Mouse (Mus musculus) spleen, adult 12 weeks (tissue): ENCODE results near the gene Kctd2.
A peak's percentile ranks its signal among the peaks of the same experiment; 100 is the strongest.
"Not testable (repeated sequence)": the region's sequence is repeated elsewhere in the genome, so short reads cannot be mapped to it uniquely, and the experiment has no call there.

Source experiments
- DNase-seq: peaks from one replicate; pipeline ENCODE4 v3.0.0; 2022; ENCODE audit warnings: low spot score

Kctd2 gene

DNA sequence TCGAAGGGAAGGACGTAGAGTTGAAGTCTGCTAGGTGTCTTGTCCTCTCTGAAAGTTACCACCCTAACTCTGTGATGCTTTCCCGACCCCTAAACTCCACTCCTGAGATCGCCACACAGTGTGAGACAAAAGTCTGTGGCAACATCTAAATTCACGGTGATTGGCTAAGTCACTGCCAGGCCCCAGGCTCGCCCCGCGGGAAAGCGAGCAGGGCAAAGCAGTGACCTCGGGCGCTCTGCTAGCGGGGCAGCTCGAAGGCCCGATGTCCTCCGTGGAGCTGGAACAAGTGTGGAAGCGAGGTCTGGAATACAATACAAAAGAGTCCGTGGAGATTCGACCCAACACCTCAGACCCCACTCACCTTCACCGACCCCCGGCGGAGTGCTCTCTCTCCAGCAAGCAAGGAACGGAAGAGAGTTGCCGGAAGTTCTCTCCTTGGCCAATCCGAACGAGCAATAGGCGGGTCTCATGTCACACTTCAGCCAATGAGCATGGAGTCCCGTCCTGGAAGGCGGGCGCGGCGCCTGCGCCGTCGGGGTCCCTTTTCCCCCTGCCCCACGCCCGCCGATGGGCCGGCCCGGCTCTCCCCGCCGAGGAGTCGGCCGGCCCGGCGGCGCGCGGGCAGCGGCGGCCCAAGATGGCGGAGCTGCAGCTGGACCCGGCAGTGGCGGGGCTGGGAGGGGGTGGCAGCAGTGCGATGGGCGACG lies at the start of gene Kctd2, which contains the start of gene Atp5h:
TSS of gene Kctd2 (plus strand) at position 598 of the 707 bp plus-strand sequence.
TSS of gene Atp5h (minus strand) at position 432 of the 707 bp plus-strand sequence.
- peak; percentile 92 for DNase-seq

DNA sequence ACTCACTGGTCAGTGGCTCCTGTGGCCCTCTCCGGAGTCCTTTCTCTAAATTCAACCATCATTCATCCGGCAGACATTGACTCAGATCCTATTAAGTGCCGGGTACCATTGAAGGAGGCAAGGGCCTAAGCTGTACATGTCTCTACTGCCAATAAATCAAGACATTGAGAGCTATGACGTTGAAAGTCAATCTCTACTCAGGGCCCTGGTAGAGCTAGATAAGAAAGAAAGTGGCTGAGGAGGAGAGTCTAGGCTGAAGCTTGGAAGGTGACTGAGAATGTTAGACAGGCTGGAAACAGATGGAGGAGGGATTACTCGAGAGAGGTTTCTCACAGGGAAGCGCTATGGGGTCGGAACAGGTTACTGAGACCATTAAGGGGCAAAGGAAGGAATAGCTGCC lies 49.6 kb upstream of the Kctd2 start:
- DNase-seq: no peak

DNA sequence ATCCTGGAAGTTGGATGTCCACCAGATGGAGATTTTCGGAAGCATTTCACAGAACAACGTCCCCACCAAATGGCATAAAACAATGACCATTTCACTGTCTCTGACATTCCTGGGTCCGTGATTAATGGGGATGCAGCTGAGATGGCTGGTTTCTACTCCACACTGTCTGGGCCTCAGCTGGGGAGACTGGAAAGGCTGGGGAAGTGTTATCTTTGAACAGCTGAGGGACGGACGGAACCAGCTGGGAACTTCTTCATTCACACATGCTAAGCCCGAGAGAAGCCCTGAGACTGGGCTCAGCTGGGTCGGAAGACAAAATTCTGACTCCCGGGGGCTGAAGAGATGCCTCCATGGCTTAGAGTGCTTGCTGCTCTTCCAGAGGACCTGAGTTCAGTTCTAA lies 48.6 kb upstream of the Kctd2 start:
- no peak for DNase-seq

DNA sequence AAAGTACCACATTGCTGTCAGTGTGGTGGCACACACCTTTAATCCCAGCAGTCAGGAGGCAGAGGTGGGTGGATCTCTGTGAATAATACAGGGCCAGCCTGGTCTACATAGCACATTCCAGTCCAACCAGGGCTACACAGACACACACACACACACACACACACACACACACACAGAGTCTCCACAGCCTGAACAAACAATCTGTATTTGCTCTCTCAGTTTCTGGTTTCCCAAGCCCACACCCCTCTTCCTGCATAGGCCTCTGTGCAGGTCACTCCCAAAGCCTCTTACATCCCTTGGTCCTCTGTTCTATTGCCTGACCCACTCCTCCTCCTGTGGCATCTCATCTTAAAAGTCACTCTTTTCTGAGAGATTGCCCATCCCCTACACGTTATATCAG lies 47.9 kb upstream of the Kctd2 start:
- DNase-seq: no peak

DNA sequence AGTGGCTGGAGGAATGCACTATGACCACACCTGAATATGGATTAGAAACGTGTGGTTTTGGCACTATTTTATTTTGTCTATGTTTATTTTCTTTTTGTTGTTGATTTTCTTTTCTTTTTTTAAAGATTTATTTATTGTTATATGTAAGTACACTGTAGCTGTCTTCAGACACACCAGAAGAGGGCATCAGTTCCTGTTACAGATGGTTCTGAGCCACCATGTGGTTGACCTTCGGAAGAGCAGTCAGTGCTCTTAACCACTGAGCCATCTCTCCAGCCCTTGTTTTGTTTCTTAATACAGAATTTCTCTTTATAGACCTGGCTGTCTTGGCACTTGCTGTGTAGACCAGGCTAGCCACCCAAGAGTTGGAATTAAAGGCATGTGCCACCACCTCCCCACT lies 47.2 kb upstream of the Kctd2 start:
- DNase-seq: no peak

DNA sequence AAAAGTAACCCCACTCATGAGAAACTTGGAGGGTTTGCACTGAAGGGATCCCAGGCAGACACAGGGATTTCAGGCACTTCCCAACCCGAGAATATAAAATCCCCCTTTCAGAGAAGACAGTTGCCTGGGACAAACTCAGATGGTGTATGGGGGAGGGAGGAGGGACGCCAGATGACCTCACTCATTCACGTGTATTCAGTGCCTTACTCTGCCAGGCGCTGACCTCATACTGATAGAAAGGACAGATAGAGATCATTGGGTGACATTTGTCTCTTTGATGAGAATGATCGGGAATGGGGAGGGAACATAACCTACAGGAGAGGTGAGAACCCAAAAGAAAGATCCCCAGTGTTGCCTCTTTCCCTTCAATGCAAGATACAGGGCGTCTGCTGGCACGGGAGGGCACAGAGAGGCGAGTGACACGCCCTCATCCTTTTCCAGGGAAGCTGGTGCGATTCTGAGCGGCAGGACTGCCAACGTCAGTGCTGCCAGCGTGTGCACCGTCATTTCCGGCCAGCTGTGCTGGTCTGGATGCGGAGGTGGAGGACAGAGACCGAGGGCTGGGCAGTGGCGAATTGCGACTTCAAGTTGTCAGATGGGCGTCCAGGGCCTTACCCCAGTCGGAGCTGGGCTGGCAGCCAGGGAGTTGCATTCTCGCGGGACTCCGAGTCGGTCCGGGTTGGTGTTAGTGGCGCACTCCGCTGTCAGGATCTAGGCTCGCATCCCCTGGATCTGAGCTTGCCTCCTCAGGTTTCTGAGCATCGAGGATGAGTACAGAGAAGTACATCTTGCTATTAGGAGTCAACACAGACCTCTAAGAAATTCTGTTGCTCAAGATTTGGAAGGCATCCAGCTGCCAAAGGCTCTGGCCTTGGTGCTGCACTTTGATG lies 45.9 kb upstream of the Kctd2 start:
- DNase-seq: no peak

DNA sequence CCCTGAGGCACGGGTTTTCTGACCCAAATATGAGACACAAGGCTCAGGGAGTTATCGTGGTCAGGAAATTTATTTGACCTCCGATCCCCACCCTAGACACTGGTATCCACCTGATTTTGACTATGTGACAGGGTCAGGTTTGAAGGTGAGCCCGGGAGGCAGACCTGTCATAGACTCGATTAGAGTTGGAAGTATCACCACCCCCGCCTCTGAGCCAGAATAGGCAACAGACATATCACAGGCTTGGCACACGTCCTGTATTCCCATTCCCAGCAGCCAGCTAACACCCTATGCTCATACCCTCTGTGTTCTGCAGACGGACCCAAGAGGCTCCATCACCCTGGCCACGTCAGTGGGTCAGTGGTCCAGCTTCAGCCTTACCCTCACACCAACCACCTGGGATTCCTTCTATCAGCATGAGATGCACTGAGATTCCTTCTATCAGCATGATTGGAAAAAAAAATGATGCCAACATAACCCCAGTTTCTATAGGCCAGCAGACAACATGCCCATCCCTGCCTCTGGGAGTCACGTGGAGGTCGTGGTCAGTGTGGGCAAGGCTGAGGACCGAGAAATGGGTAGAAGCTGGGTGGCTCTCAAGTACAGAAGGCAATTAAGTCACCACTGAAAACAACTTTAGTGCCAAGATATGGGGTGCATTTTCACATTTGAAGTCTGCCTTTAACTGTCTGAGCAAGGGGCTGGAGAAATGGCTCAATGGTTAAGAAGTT lies 45.1 kb upstream of the Kctd2 start:
- DNase-seq: no peak

DNA sequence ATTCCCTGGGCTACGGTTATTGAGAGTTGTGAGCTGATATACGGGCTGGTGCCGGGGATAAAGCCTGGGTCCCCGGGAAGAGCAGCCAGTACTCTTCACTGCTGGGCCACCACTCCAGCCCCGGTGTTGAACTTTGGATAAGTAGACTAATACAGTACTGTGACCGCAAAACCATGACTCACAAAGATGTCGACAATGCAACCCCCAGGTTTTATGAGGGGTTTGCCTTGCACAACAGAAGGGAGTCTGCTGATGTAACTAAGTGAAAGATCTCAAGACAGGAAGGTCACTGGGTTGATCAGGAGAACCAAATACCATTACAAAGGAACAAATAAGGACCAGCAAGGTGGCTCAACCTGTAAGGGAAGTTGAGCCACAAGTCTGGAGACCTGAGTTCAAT lies 43.2 kb upstream of the Kctd2 start:
- DNase-seq: no peak

DNA sequence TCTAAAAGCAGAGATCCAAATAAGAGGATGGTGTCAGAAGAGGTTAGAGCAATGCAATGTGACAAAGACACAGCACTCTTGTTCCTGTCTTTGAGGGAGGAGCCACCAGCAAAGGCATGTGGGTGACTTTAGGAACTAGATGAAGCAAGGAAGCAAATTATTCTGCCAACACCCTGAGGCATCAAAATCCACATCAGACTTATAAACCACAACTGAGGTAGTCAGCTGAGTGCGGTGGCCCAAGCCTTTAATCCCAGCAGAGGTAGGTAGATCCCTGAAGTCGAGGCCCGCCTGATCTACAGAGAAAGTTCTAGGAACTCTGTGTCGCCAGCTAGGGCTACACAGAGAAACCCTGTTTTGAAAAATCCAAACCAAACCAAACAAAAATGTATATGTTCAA lies 42.7 kb upstream of the Kctd2 start:
- no peak for DNase-seq

DNA sequence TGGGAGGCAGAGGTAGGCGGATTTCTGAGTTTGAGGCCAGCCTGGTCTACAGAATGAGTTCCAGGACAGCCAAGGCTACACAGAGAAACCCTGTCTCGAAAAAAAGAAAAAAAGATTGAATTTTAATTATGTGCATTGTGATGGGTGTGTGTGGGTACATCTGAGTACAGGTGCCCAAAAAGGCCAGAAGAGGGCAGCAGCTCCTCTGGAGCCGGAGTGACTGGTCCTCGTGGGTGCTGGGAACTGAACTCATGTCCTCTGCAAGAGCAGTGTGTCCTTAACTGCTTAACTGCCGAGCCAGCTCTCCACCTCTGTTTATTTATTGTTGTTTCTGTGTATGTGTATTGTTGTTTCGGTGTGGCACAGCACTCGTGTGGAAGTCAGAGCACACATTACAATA lies 42.1 kb upstream of the Kctd2 start:
- DNase-seq: no peak

DNA sequence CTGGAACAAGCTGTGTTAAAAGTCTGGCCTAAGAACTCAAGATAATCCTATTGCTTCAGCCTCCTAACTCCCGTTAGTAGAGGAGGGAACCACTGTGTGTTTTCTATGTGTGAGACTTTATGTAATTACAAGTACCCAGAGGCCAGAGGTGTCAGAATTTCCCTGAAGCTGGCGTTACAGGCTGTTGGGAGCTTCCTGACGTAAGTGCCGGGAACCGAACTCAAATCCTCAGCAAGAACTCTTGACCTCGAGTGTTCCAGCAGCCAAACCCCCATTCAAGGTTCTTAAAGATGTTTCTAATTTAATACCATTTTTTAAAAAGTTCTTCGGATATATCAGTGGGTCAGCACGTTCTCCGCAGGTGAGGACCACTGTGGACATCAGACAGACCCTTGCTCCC lies 38.7 kb upstream of the Kctd2 start:
- DNase-seq: no peak

DNA sequence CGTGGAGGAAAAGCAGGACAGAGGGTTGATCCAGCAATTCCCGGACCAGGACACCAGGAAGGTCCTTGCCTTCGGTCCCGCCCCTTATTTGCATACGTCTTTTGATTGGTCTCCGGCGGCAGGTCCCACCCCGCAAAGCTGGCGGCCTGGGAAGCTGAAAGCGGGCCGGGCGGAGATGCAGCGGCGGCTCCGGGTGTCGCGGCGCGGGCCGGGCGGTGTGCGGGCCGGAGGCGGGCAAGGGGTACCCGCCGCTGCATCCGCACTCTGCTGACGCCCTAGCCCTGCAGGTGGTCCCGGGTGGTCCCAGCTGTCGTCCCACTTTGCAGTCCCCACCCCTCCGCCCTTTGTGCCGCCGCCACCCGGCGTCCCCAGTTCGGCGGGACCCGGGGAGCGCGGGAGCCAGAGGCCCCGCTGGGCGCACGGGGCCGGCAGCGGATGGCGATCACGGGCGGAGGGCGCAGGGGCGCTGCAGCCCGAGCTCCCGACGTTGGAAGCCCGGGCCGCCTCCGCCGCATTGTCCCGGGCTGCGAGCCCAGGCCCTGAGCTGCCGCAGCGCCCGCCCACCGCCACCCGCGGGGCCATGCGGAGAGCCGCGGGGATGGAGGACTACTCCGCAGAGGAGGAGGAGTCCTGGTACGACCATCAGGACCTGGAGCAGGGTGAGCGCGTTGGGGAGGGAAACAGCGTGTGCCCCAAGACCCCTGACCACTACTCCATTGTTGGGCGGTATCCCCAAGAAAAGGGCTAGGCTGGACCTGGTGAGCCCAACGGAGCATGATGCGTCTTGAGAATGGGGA lies 38.0 kb upstream of the Kctd2 start, which contains the start of gene Cdr2l:
TSS of gene Cdr2l (plus strand) at position 174 of the 797 bp plus-strand sequence.
- no peak for DNase-seq

DNA sequence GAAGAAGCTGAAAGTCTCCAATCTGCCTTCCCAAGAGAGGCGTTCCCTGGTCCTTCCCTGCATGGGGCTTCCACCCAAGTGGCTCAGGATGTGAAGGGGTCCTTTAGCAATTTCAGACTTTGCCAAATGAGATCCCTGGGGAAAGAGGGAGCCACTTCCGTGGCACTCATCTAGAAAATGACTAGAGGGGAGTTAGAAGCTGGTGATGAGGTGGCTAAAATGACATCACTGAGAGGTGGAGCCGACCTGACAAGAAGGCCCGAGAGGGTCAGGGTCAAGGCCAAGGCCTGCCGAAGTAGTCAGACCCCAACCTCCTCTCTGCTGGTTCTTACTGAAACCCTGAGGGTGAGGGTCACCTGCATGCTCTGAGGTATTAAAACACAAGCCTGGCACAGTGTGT lies 37.0 kb upstream of the Kctd2 start:
- no peak for DNase-seq

DNA sequence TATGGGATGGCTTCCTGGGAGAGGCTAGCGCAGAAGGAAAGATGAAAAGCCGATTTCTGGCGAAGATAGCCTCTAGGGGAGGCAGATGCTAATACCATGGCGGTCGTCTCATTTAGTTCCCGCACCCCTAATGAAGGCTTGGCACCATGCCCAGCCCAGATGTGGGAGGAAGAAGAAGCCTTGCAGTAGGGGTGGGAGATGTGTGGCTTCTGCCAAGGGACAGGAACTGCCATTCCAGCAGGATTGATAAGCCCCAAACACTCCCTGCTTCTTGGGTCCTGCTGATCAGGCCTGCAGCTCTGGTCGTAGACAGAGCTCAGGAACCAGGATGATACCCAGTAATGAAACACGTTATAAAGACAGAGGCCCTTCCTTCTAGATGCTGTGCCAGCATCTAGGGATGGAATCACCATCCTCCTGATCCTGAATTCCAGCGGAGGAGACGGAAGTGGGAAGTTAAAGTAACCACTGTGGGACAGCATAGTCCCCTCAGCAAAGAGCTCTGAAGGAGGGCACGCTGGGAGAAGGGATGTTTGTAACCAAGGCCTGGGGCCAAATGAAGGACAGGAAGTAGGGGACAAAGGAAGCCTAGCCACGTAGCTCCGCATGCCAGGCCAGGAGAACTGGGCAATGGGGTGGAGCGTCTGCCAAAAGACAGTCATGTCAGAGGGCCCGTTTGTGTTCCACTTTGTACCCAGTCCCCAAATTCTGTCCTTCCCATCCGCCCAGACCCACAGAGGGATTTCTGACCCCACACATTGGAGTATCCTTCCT lies 36.0 kb upstream of the Kctd2 start:
- DNase-seq: no peak

DNA sequence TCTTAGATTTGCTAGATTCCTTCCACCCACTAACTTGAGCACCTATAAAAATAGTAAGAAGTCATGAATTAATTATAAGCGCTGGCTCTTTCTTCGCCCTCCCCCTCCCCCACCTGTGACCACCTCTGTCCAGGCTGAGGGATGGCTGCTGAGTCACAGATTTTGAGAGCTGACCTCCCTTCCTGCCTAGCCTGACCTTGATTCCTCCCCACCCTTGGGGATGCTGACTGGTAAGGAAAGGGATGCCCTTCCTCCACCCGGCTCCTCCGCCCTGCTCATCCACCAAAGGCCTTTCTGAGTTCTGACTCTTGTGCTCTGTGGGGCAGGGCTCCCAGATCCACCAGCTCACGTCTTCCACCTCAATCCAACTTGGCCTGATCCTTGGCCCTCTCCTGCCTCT lies 35.3 kb upstream of the Kctd2 start:
- DNase-seq: no peak

DNA sequence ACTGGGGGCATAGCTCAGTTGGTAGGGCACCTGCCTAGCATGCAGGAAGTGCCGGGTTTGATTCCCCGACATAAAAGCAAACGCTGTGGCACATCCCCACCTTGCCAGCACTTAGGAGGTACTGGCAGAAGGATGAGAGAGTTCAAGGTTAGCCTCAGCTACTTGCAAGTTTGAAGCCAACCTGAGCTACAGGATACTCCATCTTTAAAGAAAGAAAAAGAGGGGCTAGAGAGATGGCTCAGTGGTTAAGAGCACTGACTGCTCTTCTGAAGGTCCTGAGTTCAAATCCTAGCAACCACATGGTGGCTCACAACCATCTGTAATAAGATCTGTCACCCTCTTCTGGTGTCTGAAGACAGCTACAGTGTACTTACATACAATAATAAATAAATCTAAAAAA lies 33.1 kb upstream of the Kctd2 start:
- not testable (repeated sequence) for DNase-seq

DNA sequence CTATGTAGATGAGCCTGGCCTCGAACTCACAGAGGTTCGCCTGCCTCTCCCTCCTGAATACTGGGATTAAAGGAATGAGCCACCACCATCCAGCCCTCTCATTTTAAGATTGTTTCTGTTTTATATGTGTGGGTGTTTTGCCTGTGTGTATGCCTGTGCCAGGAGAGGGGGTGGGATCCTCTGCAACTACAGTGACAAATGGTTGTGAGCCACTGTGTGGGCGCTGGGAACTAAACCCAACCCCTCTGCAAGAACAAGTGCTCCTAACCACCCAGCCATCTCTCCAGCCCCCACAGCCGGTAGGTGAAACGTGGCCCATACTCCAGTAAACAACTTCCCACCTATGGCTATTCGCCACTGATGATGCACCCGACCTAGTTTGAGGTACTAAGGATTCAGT lies 28.6 kb upstream of the Kctd2 start:
- DNase-seq: no peak

DNA sequence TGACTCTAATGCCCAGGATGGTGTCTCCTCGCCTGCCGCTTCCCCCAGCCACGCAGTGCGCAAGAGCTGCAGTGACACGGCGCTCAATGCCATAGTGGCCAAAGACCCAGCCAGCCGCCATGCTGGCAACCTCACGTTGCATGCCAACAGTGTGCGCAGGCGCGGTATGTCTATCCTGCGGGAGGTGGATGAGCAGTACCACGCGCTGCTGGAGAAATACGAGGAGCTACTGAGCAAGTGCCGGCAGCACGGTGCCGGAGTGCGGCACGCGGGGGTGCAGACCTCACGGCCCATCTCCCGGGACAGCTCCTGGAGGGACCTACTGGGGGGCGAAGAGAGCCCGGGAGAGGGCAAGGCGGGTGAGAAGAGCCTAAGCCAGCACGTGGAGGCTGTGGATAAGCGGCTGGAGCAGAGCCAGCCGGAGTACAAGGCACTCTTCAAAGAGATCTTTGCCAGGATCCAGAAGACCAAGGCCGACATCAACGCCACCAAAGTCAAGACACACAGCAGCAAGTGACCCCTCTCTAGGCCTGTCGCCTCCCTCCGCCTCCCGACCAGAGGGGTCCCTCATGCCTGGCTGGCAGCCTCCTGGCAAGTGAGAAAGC lies 26.1 kb upstream of the Kctd2 start:
- DNase-seq: no peak

DNA sequence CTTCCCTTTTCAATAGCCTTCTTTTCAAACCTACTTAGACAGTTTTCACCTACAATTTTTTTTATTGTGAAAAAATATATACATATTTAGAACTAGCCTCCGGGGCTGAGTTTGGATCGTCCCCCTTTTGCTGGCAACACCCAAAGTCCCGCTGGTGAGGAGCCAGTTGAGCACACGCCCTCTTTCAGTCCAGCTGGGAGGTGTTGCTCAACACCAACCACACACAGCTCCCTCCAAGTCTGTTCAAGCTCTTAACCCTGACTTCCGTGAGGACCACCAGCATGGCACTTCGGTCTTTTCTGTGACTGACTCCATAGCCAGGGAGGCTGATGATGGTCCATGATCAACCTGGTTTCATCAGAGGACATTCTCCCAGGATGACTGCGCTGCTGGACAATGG lies 21.8 kb upstream of the Kctd2 start:
- DNase-seq: no peak

DNA sequence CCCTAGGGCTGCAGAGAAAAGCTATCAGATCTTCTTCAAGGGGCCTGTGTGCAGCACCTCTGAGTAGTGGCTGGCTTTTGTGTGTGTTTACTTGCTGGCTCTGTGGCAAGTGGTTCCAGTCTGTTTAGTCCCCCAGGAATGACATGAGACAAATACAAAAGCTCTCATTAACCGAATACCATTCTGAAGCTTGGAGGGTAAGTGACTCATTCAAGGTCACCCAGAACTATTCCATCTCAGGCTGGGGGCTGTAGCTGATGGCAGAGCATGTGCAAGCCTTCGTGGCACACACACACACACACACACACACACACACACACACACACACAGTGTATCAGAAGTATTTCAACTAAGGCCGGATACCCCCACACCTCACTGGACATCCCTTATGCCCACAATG lies 19.8 kb upstream of the Kctd2 start:
- DNase-seq: no peak
